Mouse (Mus musculus) CD4-positive, CD25-positive, alpha-beta regulatory T cell, adult 4 months (primary cell): ENCODE data around the gene Scd3. TPM values are rescaled to one million over a fixed set of nuclear protein-coding genes. Genes with fewer than 3 reads are reported as not detected.

Experiments
- polyA plus RNA-seq, 2 experiments: library from polyadenylated mRNA; unstranded; fragments of 100-300 nt; shearing (Covaris generic); gene quantifications; one replicate each; pipeline ENCODE4 v1.2.1; 2017

Scd3 gene
- polyA plus RNA-seq, 2 experiments from 2014 or later: not detected

Other genes with a start within 250 kb of the Scd3 start
- not detected for gene Cpn1, start 216.7 kb upstream of the Scd3 start, polyA plus RNA-seq
- gene Cyp2c23, start 174.1 kb upstream of the Scd3 start, polyA plus RNA-seq: not detected
- gene Erlin1, start 133.5 kb upstream of the Scd3 start, polyA plus RNA-seq: 1 to 10 TPM; 3.6 to 5.2 TPM
- gene Chuk, start 95.8 kb upstream of the Scd3 start, polyA plus RNA-seq: 10 to 100 TPM; 43.5 to 46.8 TPM
- gene Cwf19l1, start 67.4 kb upstream of the Scd3 start, polyA plus RNA-seq: 10 to 100 TPM; 31.4 to 31.6 TPM
- gene Bloc1s2, start 56.8 kb upstream of the Scd3 start, polyA plus RNA-seq: 100 to 1,000 TPM; 117 to 129 TPM
- gene Pkd2l1, start 10.8 kb upstream of the Scd3 start, polyA plus RNA-seq: not detected
- gene Scd2, start 90.4 kb downstream of the Scd3 start, polyA plus RNA-seq: 10 to 100 TPM; 40.3 to 46.7 TPM
- under 1 TPM; 0.42 to 0.59 TPM for gene Scd4, start 129.8 kb downstream of the Scd3 start, polyA plus RNA-seq
- gene Scd1, start 204.6 kb downstream of the Scd3 start, polyA plus RNA-seq: 1 to 10 TPM in 1 of 2 experiments, not detected in 1; 3.2 TPM